Mouse (Mus musculus): ENCODE measurements around the gene Grin2c.

- TF ChIP-seq CTCF (IDR thresholded peaks at IDR 0.05; ENCODE audit: extremely low read depth, insufficient read depth, low read length) (no peak), POLR2A (IDR thresholded peaks at IDR 0.05; ENCODE audit: extremely low read depth, insufficient read depth, low read length) (no peak)
Measured at GRCm38 (mm10) chr11:115215123-115215522, 51.9 kb downstream of the Grin2c start.
